Mouse (Mus musculus): ENCODE measurements around the gene Notch2. TPM values are rescaled to one million over a fixed set of nuclear protein-coding genes. Genes with fewer than 3 reads are reported as not detected.

Gene Notch2
- total and polyA plus RNA-seq, 3 experiments, result 10.0 to 18.1 (median 14.9) TPM

DNA sequence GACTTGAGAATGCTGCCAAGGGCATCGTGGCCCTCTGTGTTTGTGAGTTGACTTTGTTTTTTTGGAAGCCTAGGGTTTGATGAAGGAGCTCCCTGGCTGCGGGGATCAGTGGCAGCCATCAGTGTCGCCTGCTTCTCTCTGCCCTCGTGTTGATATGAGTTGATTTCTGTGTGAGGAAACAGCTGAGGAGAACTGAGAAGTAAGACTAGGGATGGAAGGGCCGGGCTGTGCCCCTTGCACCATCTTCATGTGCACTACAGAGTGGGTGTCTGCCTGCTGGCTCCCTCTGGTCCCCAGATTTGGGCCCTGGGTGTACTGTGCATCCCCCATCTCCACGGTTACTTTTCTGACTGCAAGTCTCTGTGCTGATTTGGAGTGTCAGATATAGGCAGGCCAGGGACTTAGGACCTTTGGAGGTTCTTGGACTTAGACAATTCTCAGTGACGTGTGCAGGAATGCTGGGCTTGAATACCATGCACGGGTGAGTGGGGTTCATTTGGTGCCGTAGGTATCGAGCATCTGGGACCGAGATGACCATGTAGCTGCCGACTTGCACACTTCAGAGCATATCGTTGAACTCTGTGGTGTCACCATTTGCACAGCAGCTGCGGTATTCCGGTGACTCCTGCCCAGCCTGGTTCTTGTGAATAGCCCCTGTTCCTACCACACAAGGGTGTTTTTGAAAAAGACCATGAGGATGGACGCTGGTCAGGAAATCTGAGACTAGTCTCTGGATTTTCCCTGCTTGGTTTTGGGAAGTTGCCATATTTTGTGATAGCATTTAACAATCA, 26.5 kb downstream of the Notch2 start:
- H3K4me3 ChIP-seq, result no peak overlapping the region
- peak overlapping the region; percentile 43 for H3K27ac ChIP-seq
- peaks cover 25% of the 10 kb centered on the region for H3K4me1 ChIP-seq (ENCODE audit: control insufficient read depth, insufficient read depth, low read length)
- no peaks in the 10 kb centered on the region for H3K79me2 ChIP-seq (replicated peaks; ENCODE audit: control insufficient read depth, insufficient read depth, low read length)
- H3K36me3 ChIP-seq (ENCODE audit: control insufficient read depth, insufficient read depth, low read length), result no peaks in the 10 kb centered on the region; the same call in 1 of the 2 replicates
- intact Hi-C loops (cut with DNase I), result loop anchor here (5.0 to 10.0 kb wide), 2 partner anchors 113 to 185 kb away; partner anchors contain the start of gene Reg4
- no peak for DNase-seq
- H3K9ac ChIP-seq (ENCODE audit: low read depth, low read length), result no peak overlapping the region
- WGBS, result 47% methylated on average over 16 of the region's 16 CpGs
- TF ChIP-seq CTCF (IDR thresholded peaks at IDR 0.05) (no peak), EP300 (IDR thresholded peaks at IDR 0.05; ENCODE audit: insufficient read depth, low read depth, low read length) (no peak), POLR2A (IDR thresholded peaks at IDR 0.05; ENCODE audit: insufficient read depth, low read depth, low read length) (no peak)
- no peaks in the 10 kb centered on the region for H3K27me3 ChIP-seq (ENCODE audit: control insufficient read depth, insufficient read depth, low read length)

DNA sequence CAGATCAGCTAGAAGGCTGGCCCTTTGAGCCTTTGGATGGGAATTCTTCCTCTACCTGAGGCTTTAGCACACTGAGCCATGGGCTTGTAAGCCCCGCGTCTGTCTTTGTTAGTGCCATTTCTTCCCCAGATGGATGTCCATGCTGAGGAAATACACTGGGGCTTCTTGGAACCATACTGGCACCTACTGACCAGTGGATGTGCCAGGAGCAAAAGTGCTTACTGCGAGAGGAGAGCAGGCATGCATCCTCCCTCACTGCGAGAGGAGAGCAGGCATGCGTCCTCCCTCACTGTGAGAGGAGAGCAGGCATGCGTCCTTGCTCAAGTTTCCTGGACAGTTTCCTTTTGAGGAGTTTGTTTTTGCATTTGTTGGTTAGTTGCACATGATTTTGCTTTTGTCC, 27.5 kb downstream of the Notch2 start:
- intact Hi-C loops (cut with DNase I), result loop anchor here (5.0 to 10.0 kb wide), 2 partner anchors 114 to 184 kb away; partner anchors contain the start of gene Reg4

DNA sequence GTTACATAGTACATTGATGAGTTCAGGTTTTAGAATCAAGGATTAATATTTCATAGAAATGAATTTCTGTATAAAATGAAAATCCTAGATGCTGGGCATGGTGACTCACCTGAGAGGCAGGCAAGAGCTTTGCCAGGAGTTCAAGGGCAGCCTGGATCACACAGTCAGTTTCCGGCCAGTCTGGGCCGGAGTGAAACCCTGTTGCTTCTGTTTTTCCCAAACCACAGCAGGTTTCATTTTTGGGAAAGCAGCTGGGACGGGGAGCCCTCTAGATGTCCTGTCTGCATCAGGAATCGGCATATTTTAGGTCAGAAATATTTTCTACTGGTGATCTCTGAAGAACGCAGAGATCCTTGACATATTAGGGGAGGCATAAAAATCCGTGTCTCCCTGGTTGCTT, 29.0 kb downstream of the Notch2 start:
- Histone ChIP-seq H3K36me3 (ENCODE audit: control insufficient read depth, insufficient read depth, low read length) (no peaks in the 10 kb centered on the region; the same call in 1 of the 2 replicates), H3K9ac (ENCODE audit: low read depth, low read length) (no peak overlapping the region), H3K4me1 (ENCODE audit: control insufficient read depth, insufficient read depth, low read length) (peaks cover 21% of the 10 kb centered on the region), H3K4me3 (peak overlapping the region; percentile 26; the same call in 1 of the 2 replicates), H3K27ac (peak overlapping the region; percentile 66), H3K79me2 (replicated peaks; ENCODE audit: control insufficient read depth, insufficient read depth, low read length) (no peaks in the 10 kb centered on the region), H3K27me3 (ENCODE audit: control insufficient read depth, insufficient read depth, low read length) (no peaks in the 10 kb centered on the region)
- intact Hi-C loops (cut with DNase I), result loop anchor here (2.0 to 10.0 kb wide), 3 partner anchors 28 to 182 kb away; partner anchors contain the start of gene Reg4
- WGBS, result 47% methylated on average over 6 of the region's 6 CpGs
- DNase-seq, result no peak
- no peak for TF ChIP-seq EP300 (IDR thresholded peaks at IDR 0.05; ENCODE audit: insufficient read depth, low read depth, low read length)
- TF ChIP-seq POLR2A (IDR thresholded peaks at IDR 0.05; ENCODE audit: insufficient read depth, low read depth, low read length), result no peak
- no peak for TF ChIP-seq CTCF (IDR thresholded peaks at IDR 0.05)

More for the DNA sequence above, 27.5 kb downstream of the Notch2 start:
- Histone ChIP-seq H3K4me3 (no peak overlapping the region), H3K79me2 (replicated peaks; ENCODE audit: control insufficient read depth, insufficient read depth, low read length) (no peaks in the 10 kb centered on the region), H3K36me3 (ENCODE audit: control insufficient read depth, insufficient read depth, low read length) (no peaks in the 10 kb centered on the region; the same call in 1 of the 2 replicates), H3K4me1 (ENCODE audit: control insufficient read depth, insufficient read depth, low read length) (peaks cover 22% of the 10 kb centered on the region), H3K27me3 (ENCODE audit: control insufficient read depth, insufficient read depth, low read length) (no peaks in the 10 kb centered on the region), H3K27ac (peak overlapping the region; percentile 43; the same call in 1 of the 2 replicates), H3K9ac (ENCODE audit: low read depth, low read length) (no peak overlapping the region)
- DNase-seq, result no peak
- WGBS, result 38% methylated on average over 6 of the region's 6 CpGs
- TF ChIP-seq CTCF (IDR thresholded peaks at IDR 0.05), result peak; percentile 45
- TF ChIP-seq EP300 (IDR thresholded peaks at IDR 0.05; ENCODE audit: insufficient read depth, low read depth, low read length), result 0 out of 2 replicates have a peak, but pooled peaks have one; percentile 57
- TF ChIP-seq POLR2A (IDR thresholded peaks at IDR 0.05; ENCODE audit: insufficient read depth, low read depth, low read length), result no peak

DNA sequence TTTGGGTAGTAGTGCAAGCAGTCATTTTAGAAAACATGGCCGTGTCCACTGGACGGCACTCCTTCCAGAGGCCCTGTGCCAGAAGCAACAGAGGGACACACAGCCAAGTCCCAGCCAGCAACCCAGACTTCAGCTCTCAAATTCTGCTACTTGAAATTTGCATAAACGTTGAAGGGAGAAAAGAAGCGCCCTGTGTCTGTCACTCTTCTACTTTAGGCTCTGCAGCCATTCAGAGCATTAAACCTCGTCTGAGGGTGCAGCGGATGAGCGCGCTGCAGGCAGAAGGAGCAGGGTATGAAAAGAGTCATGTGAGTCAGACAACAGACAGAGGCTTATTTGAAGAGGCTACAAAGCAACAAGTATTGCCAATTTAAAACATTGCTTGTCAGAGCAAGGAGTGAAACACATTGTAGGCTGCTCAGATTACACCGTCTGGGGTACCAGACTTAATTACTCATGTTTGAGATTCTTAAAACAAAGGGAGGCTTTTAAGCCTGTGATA, 29.7 kb downstream of the Notch2 start:
- H3K36me3 ChIP-seq (ENCODE audit: control insufficient read depth, insufficient read depth, low read length), result no peaks in the 10 kb centered on the region; the same call in 1 of the 2 replicates
- peak overlapping the region; percentile 26; the same call in 1 of the 2 replicates for H3K4me3 ChIP-seq
- 38% methylated on average over 9 of the region's 9 CpGs for WGBS
- H3K4me1 ChIP-seq (ENCODE audit: control insufficient read depth, insufficient read depth, low read length), result peaks cover 21% of the 10 kb centered on the region
- H3K9ac ChIP-seq (ENCODE audit: low read depth, low read length), result 0 out of 2 replicates have a peak overlapping the region, but pooled peaks have one; percentile 22
- TF ChIP-seq EP300 (IDR thresholded peaks at IDR 0.05; ENCODE audit: insufficient read depth, low read depth, low read length) (no peak), POLR2A (IDR thresholded peaks at IDR 0.05; ENCODE audit: insufficient read depth, low read depth, low read length) (no peak), CTCF (IDR thresholded peaks at IDR 0.05) (peak; percentile 8; the same call in 1 of the 2 replicates)
- peak overlapping the region; percentile 66 for H3K27ac ChIP-seq
- H3K27me3 ChIP-seq (ENCODE audit: control insufficient read depth, insufficient read depth, low read length), result no peaks in the 10 kb centered on the region
- no peaks in the 10 kb centered on the region for H3K79me2 ChIP-seq (replicated peaks; ENCODE audit: control insufficient read depth, insufficient read depth, low read length)
- intact Hi-C loops (cut with DNase I), result loop anchor here (2.0 to 10.0 kb wide), 3 partner anchors 28 to 182 kb away; partner anchors contain the start of gene Reg4
- peak; percentile 73 to 78 for DNase-seq

DNA sequence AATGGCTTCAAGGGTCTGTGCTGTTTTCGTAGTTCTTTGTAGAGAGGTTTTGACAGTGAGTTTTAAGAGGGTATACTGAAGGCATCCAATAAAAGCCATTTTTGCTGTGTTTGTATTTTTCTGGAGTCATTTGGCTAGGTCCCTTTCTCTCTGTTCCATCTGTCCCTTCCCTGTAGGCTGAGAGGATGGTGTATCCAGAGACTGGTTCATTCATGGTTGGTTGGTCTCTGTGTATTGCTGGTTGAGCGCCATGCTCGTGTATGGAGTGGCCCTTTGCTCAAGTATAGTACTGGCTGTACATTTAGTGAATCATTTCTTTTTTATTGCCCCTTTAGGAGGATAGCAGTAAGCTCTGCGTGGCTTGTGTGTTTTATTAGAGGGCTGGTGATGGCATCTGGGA, 30.3 kb downstream of the Notch2 start:
- Histone ChIP-seq H3K27ac (peak overlapping the region; percentile 66), H3K4me3 (no peak overlapping the region), H3K36me3 (ENCODE audit: control insufficient read depth, insufficient read depth, low read length) (no peaks in the 10 kb centered on the region; the same call in 1 of the 2 replicates), H3K79me2 (replicated peaks; ENCODE audit: control insufficient read depth, insufficient read depth, low read length) (no peaks in the 10 kb centered on the region), H3K27me3 (ENCODE audit: control insufficient read depth, insufficient read depth, low read length) (no peaks in the 10 kb centered on the region), H3K4me1 (ENCODE audit: control insufficient read depth, insufficient read depth, low read length) (peaks cover 18% of the 10 kb centered on the region), H3K9ac (ENCODE audit: low read depth, low read length) (no peak overlapping the region)
- TF ChIP-seq CTCF (IDR thresholded peaks at IDR 0.05) (no peak), EP300 (IDR thresholded peaks at IDR 0.05; ENCODE audit: insufficient read depth, low read depth, low read length) (no peak), POLR2A (IDR thresholded peaks at IDR 0.05; ENCODE audit: insufficient read depth, low read depth, low read length) (no peak)
- intact Hi-C loops (cut with DNase I), result loop anchor here (2.0 to 10.0 kb wide), 3 partner anchors 29 to 181 kb away; partner anchors contain the start of gene Reg4
- DNase-seq, result no peak
- WGBS, result 88% methylated on average over 4 of the region's 4 CpGs

Data from heart, adult 2 months (tissue).